Mouse (Mus musculus) bone marrow, adult 2 months (tissue): ENCODE measurements around the gene Pced1b.

Source experiments
- CTCF ChIP-seq: fragments of 200-500 bp; IDR thresholded peaks from 2 replicates; pipeline ENCODE4 v1.5.1; 2011; ENCODE audit warnings: low read length, control low read depth; ENCODE audit not compliant: control insufficient read depth, insufficient read depth
- POLR2A ChIP-seq: fragments of 200-500 bp; IDR thresholded peaks from 2 replicates; pipeline ENCODE4 v1.6.1; 2011; ENCODE audit warnings: low read depth, mild to moderate bottlenecking, control low read depth, low read length, borderline replicate concordance; ENCODE audit not compliant: control insufficient read depth

- TF ChIP-seq CTCF (no peak), POLR2A (no peak)
These were observed 38.8 kb downstream of the Pced1b start for GRCm38 (mm10) chr15:97285665-97286212.
